Mouse (Mus musculus) lung, adult 2 months (tissue): ENCODE data around the gene Bend3.

Experiments
- CTCF ChIP-seq: fragments of 200-500 bp; IDR thresholded peaks from 2 replicates; pipeline ENCODE4 v1.5.1; 2011; ENCODE audit warnings: mild to moderate bottlenecking, low read length, control low read depth; ENCODE audit not compliant: insufficient read depth
- POLR2A ChIP-seq: fragments of 200-500 bp; IDR thresholded peaks from 2 replicates; pipeline ENCODE4 v1.6.1; 2011; ENCODE audit warnings: low read depth, mild to moderate bottlenecking, control low read depth, low read length, borderline replicate concordance; ENCODE audit errors: extremely low read depth

GRCm38 (mm10) chr10:43551388-43551787, 72.8 kb downstream of the Bend3 start:
- no peak for TF ChIP-seq CTCF
- TF ChIP-seq POLR2A: no peak
